21 mouse cellular contexts compared by ENCODE assay signal in genomic region chr4:63738364-63738997, GRCm38 (mm10). TPM values are rescaled to one million over a fixed set of nuclear protein-coding genes. Genes with fewer than 3 reads are reported as not detected.
DNase-seq lines count a peak whose midpoint lies in the region; ATAC-seq and TF ChIP-seq lines count a peak whose summit lies in the region.
"Had no signal": no experiment of that assay in that cellular context is flagged by ENCODE, and none has a peak within 500 bp of the region (broad histone marks: within the 10 kb centered on the region; RNA-seq: fewer than 3 reads in every experiment).

No protein-coding gene starts in this region.

- no peak for TF ChIP-seq POLR2A in liver, adult 2 months (IDR thresholded peaks at IDR 0.05; ENCODE audit: extremely low read depth, insufficient read depth, low read length)

- TF ChIP-seq CTCF in liver, adult 2 months (IDR thresholded peaks at IDR 0.05; ENCODE audit: low read depth, low read length) = no peak

- no peak overlapping the region for H3K4me3 ChIP-seq in liver, adult 2 months (ENCODE audit: insufficient read depth, low read depth, low read length)
- no peak overlapping the region for H3K4me3 ChIP-seq in liver, embryonic 11.5 days (ENCODE audit: low read depth, low read length)
- H3K4me3 ChIP-seq: embryonic facial prominence, embryonic 10.5 days; forebrain, embryonic 13.5 days; hindbrain, embryonic 10.5 days; limb, embryonic 10.5 days; liver, embryonic 12.5 days had no signal

- H3K9me3 ChIP-seq in liver, embryonic 11.5 days (ENCODE audit: control insufficient read depth, low read length) = no peaks in the 10 kb centered on the region
- H3K9me3 ChIP-seq: embryonic facial prominence, embryonic 10.5 days; forebrain, embryonic 13.5 days; hindbrain, embryonic 10.5 days; limb, embryonic 10.5 days; liver, embryonic 12.5 days had no signal

- H3K27me3 ChIP-seq in liver, adult 2 months (ENCODE audit: control insufficient read depth, insufficient read depth, low read length) = no peaks in the 10 kb centered on the region
- no peaks in the 10 kb centered on the region for H3K27me3 ChIP-seq in liver, embryonic 11.5 days (replicated peaks; ENCODE audit: control insufficient read depth, insufficient read depth, low read length)
- H3K27me3 ChIP-seq: forebrain, embryonic 13.5 days; liver, embryonic 12.5 days had no signal

- 56% methylated on average over 9 of the region's 9 CpGs for WGBS in liver, adult 2 months
- 76% methylated on average over 9 of the region's 9 CpGs for WGBS in liver, embryonic 11.5 days

- DNase-seq in liver, adult 2 months (ENCODE audit: extremely low read depth, low read depth, low spot score) = peak; percentile 71
- no peak for DNase-seq in liver, embryonic 11.5 days (ENCODE audit: low spot score)
- DNase-seq in NIH3T3 (ENCODE audit: low read depth) (peak; percentile 22), adipocyte (ENCODE audit: low spot score) (peak; percentile 17)
- peak; percentile 78 for DNase-seq in kidney, adult 9 months
- DNase-seq in gastrocnemius, postnatal 4 days (ENCODE audit: low spot score in 2 of 2) = no peak
- DNase-seq in urinary bladder, postnatal 36 days (ENCODE audit: low spot score in 2 of 2) = no peak
- DNase-seq: adrenal gland, adult 8-10 months; cerebellum, adult 8-10 months; gastrocnemius, postnatal 10 days; right cerebral cortex, postnatal 4 days; thymus, postnatal 36 days had no signal

- ATAC-seq in liver, embryonic 11.5 days (replicated peaks; ENCODE audit: low FRiP score) = no peak
- ATAC-seq: forebrain, embryonic 13.5 days; liver, embryonic 12.5 days; midbrain, embryonic 16.5 days had no signal

- no peak overlapping the region for H3K27ac ChIP-seq in liver, adult 2 months (replicated peaks; ENCODE audit: insufficient read depth, low read depth, low read length)
- no peak overlapping the region for H3K27ac ChIP-seq in liver, embryonic 11.5 days (ENCODE audit: low read depth, low read length)
- H3K27ac ChIP-seq: embryonic facial prominence, embryonic 10.5 days; forebrain, embryonic 13.5 days; hindbrain, embryonic 10.5 days; limb, embryonic 10.5 days; liver, embryonic 12.5 days had no signal

- peaks cover 5% of the 10 kb centered on the region for H3K4me1 ChIP-seq in liver, adult 2 months (ENCODE audit: control insufficient read depth, insufficient read depth, low read length)
- no peaks in the 10 kb centered on the region for H3K4me1 ChIP-seq in liver, embryonic 11.5 days (replicated peaks; ENCODE audit: control insufficient read depth, insufficient read depth, low read length)
- H3K4me1 ChIP-seq: forebrain, embryonic 13.5 days; liver, embryonic 12.5 days had no signal

- no peaks in the 10 kb centered on the region for H3K36me3 ChIP-seq in liver, adult 2 months (ENCODE audit: control insufficient read depth, insufficient read depth, low read length)
- no peaks in the 10 kb centered on the region for H3K36me3 ChIP-seq in liver, embryonic 11.5 days (ENCODE audit: control insufficient read depth, insufficient read depth, low read length)
- H3K36me3 ChIP-seq: embryonic facial prominence, embryonic 10.5 days; hindbrain, embryonic 10.5 days; limb, embryonic 10.5 days; liver, embryonic 12.5 days had no signal

- no peak overlapping the region for H3K4me2 ChIP-seq in liver, embryonic 11.5 days
- H3K4me2 ChIP-seq: forebrain, embryonic 13.5 days; liver, embryonic 12.5 days had no signal

- no peak overlapping the region for H3K9ac ChIP-seq in liver, adult 2 months (ENCODE audit: low read depth, low read length)
- H3K9ac ChIP-seq in liver, embryonic 11.5 days (ENCODE audit: low read depth, low read length) = no peak overlapping the region
- H3K9ac ChIP-seq: forebrain, embryonic 13.5 days; liver, embryonic 12.5 days had no signal

- no peaks in the 10 kb centered on the region for H3K79me2 ChIP-seq in liver, adult 2 months (ENCODE audit: control insufficient read depth, insufficient read depth, low read length)

RNA-seq across cellular contexts. Expression of gene Tnfsf15, which starts 6.4 kb away (rescaled TPM):
- total RNA-seq in liver, adult 2 months (2014; rRNA removed) = 0.28 and 0.40 TPM in 2 replicates
- not detected in 2 replicates for polyA plus RNA-seq in liver, adult 2 months (2012; rRNA removed)
- polyA plus RNA-seq in liver, embryonic 11.5 days (2014; fragmentation: Nextera tagmentation; extraction: Ambion mirVana) = 0.08 TPM in 1 of 2 replicates, not detected in the other
- not detected for total RNA-seq in gastrocnemius, postnatal 4 days (2021)
- total RNA-seq: heart, adult 8-10 months; megakaryocyte-erythroid progenitor cell, adult 5-6 weeks had no signal
- polyA plus RNA-seq: embryonic facial prominence, embryonic 10.5 days; forebrain, embryonic 13.5 days; hindbrain, embryonic 10.5 days; limb, embryonic 10.5 days; liver, embryonic 12.5 days; midbrain, embryonic 16.5 days; neural tube, embryonic 11.5 days had no signal

Comparison
In these comparisons a context has a peak if more than half of its experiments do, and no peak if none do; other contexts are left out.
1. DNase-seq: peak in liver, adult 2 months (single experiment), NIH3T3 (single experiment), adipocyte (single experiment) and kidney, adult 9 months (single experiment); none in liver, embryonic 11.5 days (single experiment), gastrocnemius, postnatal 4 days (0 of 2) and urinary bladder, postnatal 36 days (0 of 2).